Mouse (Mus musculus): ENCODE measurements around the gene Ccn5. TPM values are rescaled to one million over a fixed set of nuclear protein-coding genes. Genes with fewer than 3 reads are reported as not detected.

Ccn5 gene
- polyA plus RNA-seq, 1 experiment = 2.1 TPM

- Histone ChIP-seq H3K36me3 (ENCODE audit: control insufficient read depth, insufficient read depth, low read length) (no peaks in the 10 kb centered on the region), H3K4me3 (ENCODE audit: control insufficient read depth, insufficient read depth, low read length) (no peak overlapping the region), H3K27ac (ENCODE audit: control insufficient read depth, insufficient read depth, low read length) (no peak overlapping the region), H3K27me3 (ENCODE audit: control insufficient read depth, insufficient read depth, low read length) (no peaks in the 10 kb centered on the region), H3K4me1 (replicated peaks; ENCODE audit: control insufficient read depth, insufficient read depth, low read length) (no peaks in the 10 kb centered on the region)
- 58% methylated on average over 5 of the region's 5 CpGs for WGBS
- no peak for DNase-seq
- no peak for TF ChIP-seq CTCF (IDR thresholded peaks at IDR 0.05; ENCODE audit: borderline replicate concordance, control insufficient read depth, extremely low read depth, insufficient read depth, low read length, poor library complexity)
- no peak for TF ChIP-seq POLR2A (IDR thresholded peaks at IDR 0.05; ENCODE audit: control insufficient read depth, extremely low read depth, insufficient read depth, low read length, poor library complexity)
Observed at GRCm38 (mm10) chr2:163826494-163826893, 5.8 kb downstream of the Ccn5 start.

GRCm38 (mm10) chr2:163831163-163831562, 10.5 kb downstream of the Ccn5 start:
- 74% methylated on average over 1 of the region's 1 CpGs for WGBS
- no peak for DNase-seq
- TF ChIP-seq POLR2A (IDR thresholded peaks at IDR 0.05; ENCODE audit: control insufficient read depth, extremely low read depth, insufficient read depth, low read length, poor library complexity) (no peak), CTCF (IDR thresholded peaks at IDR 0.05; ENCODE audit: borderline replicate concordance, control insufficient read depth, extremely low read depth, insufficient read depth, low read length, poor library complexity) (no peak)

GRCm38 (mm10) chr2:163838043-163838442, 17.4 kb downstream of the Ccn5 start:
- no peak for TF ChIP-seq POLR2A (IDR thresholded peaks at IDR 0.05; ENCODE audit: control insufficient read depth, extremely low read depth, insufficient read depth, low read length, poor library complexity)
- peak; percentile 98 for TF ChIP-seq CTCF (IDR thresholded peaks at IDR 0.05; ENCODE audit: borderline replicate concordance, control insufficient read depth, extremely low read depth, insufficient read depth, low read length, poor library complexity)
- WGBS = 24% methylated on average over 9 of the region's 9 CpGs
- no peak overlapping the region for H3K4me3 ChIP-seq (ENCODE audit: control insufficient read depth, insufficient read depth, low read length)
- no peaks in the 10 kb centered on the region for H3K36me3 ChIP-seq (ENCODE audit: control insufficient read depth, insufficient read depth, low read length)
- H3K27ac ChIP-seq (ENCODE audit: control insufficient read depth, insufficient read depth, low read length) = no peak overlapping the region
- H3K4me1 ChIP-seq (replicated peaks; ENCODE audit: control insufficient read depth, insufficient read depth, low read length) = no peaks in the 10 kb centered on the region
- peak; percentile 83 for DNase-seq
- no peaks in the 10 kb centered on the region for H3K27me3 ChIP-seq (ENCODE audit: control insufficient read depth, insufficient read depth, low read length)

More at GRCm38 (mm10) chr2:163831163-163831562, 10.5 kb downstream of the Ccn5 start:
- no peak overlapping the region for H3K4me3 ChIP-seq (ENCODE audit: control insufficient read depth, insufficient read depth, low read length)
- no peaks in the 10 kb centered on the region for H3K36me3 ChIP-seq (ENCODE audit: control insufficient read depth, insufficient read depth, low read length)
- H3K27me3 ChIP-seq (ENCODE audit: control insufficient read depth, insufficient read depth, low read length) = no peaks in the 10 kb centered on the region
- no peak overlapping the region for H3K27ac ChIP-seq (ENCODE audit: control insufficient read depth, insufficient read depth, low read length)
- no peaks in the 10 kb centered on the region for H3K4me1 ChIP-seq (replicated peaks; ENCODE audit: control insufficient read depth, insufficient read depth, low read length)

- Histone ChIP-seq H3K4me3 (ENCODE audit: control insufficient read depth, insufficient read depth, low read length) (no peak overlapping the region), H3K27ac (ENCODE audit: control insufficient read depth, insufficient read depth, low read length) (no peak overlapping the region), H3K36me3 (ENCODE audit: control insufficient read depth, insufficient read depth, low read length) (no peaks in the 10 kb centered on the region), H3K4me1 (replicated peaks; ENCODE audit: control insufficient read depth, insufficient read depth, low read length) (no peaks in the 10 kb centered on the region), H3K27me3 (ENCODE audit: control insufficient read depth, insufficient read depth, low read length) (no peaks in the 10 kb centered on the region)
- WGBS = 87% methylated on average over 6 of the region's 6 CpGs
- TF ChIP-seq CTCF (IDR thresholded peaks at IDR 0.05; ENCODE audit: borderline replicate concordance, control insufficient read depth, extremely low read depth, insufficient read depth, low read length, poor library complexity) (no peak), POLR2A (IDR thresholded peaks at IDR 0.05; ENCODE audit: control insufficient read depth, extremely low read depth, insufficient read depth, low read length, poor library complexity) (no peak)
- no peak for DNase-seq
Observed at GRCm38 (mm10) chr2:163839519-163839918, 18.9 kb downstream of the Ccn5 start.

- no peak for TF ChIP-seq CTCF (IDR thresholded peaks at IDR 0.05; ENCODE audit: borderline replicate concordance, control insufficient read depth, extremely low read depth, insufficient read depth, low read length, poor library complexity)
- no peak for TF ChIP-seq POLR2A (IDR thresholded peaks at IDR 0.05; ENCODE audit: control insufficient read depth, extremely low read depth, insufficient read depth, low read length, poor library complexity)
- no peak overlapping the region for H3K27ac ChIP-seq (ENCODE audit: control insufficient read depth, insufficient read depth, low read length)
- no peak overlapping the region for H3K4me3 ChIP-seq (ENCODE audit: control insufficient read depth, insufficient read depth, low read length)
- H3K4me1 ChIP-seq (replicated peaks; ENCODE audit: control insufficient read depth, insufficient read depth, low read length) = no peaks in the 10 kb centered on the region
- H3K36me3 ChIP-seq (ENCODE audit: control insufficient read depth, insufficient read depth, low read length) = no peaks in the 10 kb centered on the region
- H3K27me3 ChIP-seq (ENCODE audit: control insufficient read depth, insufficient read depth, low read length) = no peaks in the 10 kb centered on the region
- 74% methylated on average over 4 of the region's 4 CpGs for WGBS
- no peak for DNase-seq
Observed at GRCm38 (mm10) chr2:163842043-163842442, 21.4 kb downstream of the Ccn5 start.

GRCm38 (mm10) chr2:163853461-163853901, 32.8 kb downstream of the Ccn5 start, which contains the start of gene Kcnk15:
Kcnk15 (plus strand) TSS chr2:163853651.
- 1% methylated on average over 38 of the region's 38 CpGs for WGBS
- H3K4me1 ChIP-seq (replicated peaks; ENCODE audit: control insufficient read depth, insufficient read depth, low read length) = 0 out of 2 replicates have a peak, but pooled peaks cover 2% of the 10 kb centered on the region
- H3K27me3 ChIP-seq (ENCODE audit: control insufficient read depth, insufficient read depth, low read length) = peaks cover 5% of the 10 kb centered on the region; the same call in 1 of the 2 replicates
- TF ChIP-seq POLR2A (IDR thresholded peaks at IDR 0.05; ENCODE audit: control insufficient read depth, extremely low read depth, insufficient read depth, low read length, poor library complexity) (no peak), CTCF (IDR thresholded peaks at IDR 0.05; ENCODE audit: borderline replicate concordance, control insufficient read depth, extremely low read depth, insufficient read depth, low read length, poor library complexity) (no peak)
- H3K27ac ChIP-seq (ENCODE audit: control insufficient read depth, insufficient read depth, low read length) = no peak within 1 kb of the TSS
- H3K36me3 ChIP-seq (ENCODE audit: control insufficient read depth, insufficient read depth, low read length) = no peaks in the 10 kb centered on the region
- peak; percentile 30 for DNase-seq
- H3K4me3 ChIP-seq (ENCODE audit: control insufficient read depth, insufficient read depth, low read length) = no peak within 1 kb of the TSS

- peaks cover 5% of the 10 kb centered on the region; the same call in 1 of the 2 replicates for H3K27me3 ChIP-seq (ENCODE audit: control insufficient read depth, insufficient read depth, low read length)
Observed at GRCm38 (mm10) chr2:163857233-163857632, 36.6 kb downstream of the Ccn5 start.

More at GRCm38 (mm10) chr2:163857233-163857632, 36.6 kb downstream of the Ccn5 start:
- no peak overlapping the region for H3K27ac ChIP-seq (ENCODE audit: control insufficient read depth, insufficient read depth, low read length)
- H3K4me3 ChIP-seq (ENCODE audit: control insufficient read depth, insufficient read depth, low read length) = no peak overlapping the region
- H3K36me3 ChIP-seq (ENCODE audit: control insufficient read depth, insufficient read depth, low read length) = no peaks in the 10 kb centered on the region
- TF ChIP-seq POLR2A (IDR thresholded peaks at IDR 0.05; ENCODE audit: control insufficient read depth, extremely low read depth, insufficient read depth, low read length, poor library complexity) = no peak
- TF ChIP-seq CTCF (IDR thresholded peaks at IDR 0.05; ENCODE audit: borderline replicate concordance, control insufficient read depth, extremely low read depth, insufficient read depth, low read length, poor library complexity) = no peak
- H3K4me1 ChIP-seq (replicated peaks; ENCODE audit: control insufficient read depth, insufficient read depth, low read length) = peaks cover 4% of the 10 kb centered on the region; the same call in 1 of the 2 replicates
- WGBS = 61% methylated on average over 6 of the region's 6 CpGs
- DNase-seq = no peak

All from thymus, adult 2 months (tissue).